Comparison of ENCODE assay signal across 31 mouse cellular contexts in the genomic region with DNA sequence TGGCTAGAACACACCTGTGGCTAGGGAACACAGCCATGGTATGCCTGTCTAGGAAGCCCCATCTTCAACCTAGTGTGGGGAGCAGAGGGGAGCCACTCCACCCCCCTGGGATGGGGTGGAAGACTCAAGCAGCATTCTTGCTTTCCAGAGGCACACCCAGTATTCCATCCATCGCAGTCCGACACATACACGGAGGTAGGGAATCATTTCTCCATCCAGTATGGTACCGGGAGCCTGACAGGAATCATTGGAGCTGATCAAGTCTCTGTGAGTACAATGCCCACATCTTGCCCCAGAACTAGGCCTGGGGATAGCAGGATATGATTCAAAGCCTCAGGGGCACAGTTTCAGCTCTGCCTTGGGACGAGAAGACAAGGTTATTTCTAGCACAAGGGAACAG. TPM values are rescaled to one million over a fixed set of nuclear protein-coding genes. Genes with fewer than 3 reads are reported as not detected.
"Had no signal": no experiment of that assay in that cellular context is flagged by ENCODE, and none has a peak within 500 bp of the region (broad histone marks: within the 10 kb centered on the region; RNA-seq: fewer than 3 reads in every experiment).

No protein-coding gene starts in this region.

- H3K4me1 ChIP-seq: embryonic facial prominence, embryonic 10.5 days; embryonic facial prominence, embryonic 12.5 days; embryonic facial prominence, embryonic 15.5 days; forebrain, embryonic 10.5 days; forebrain, embryonic 12.5 days; forebrain, embryonic 13.5 days; forebrain, embryonic 15.5 days had no signal

- H3K4me2 ChIP-seq: embryonic facial prominence, embryonic 12.5 days; embryonic facial prominence, embryonic 13.5 days; embryonic facial prominence, embryonic 15.5 days; forebrain, embryonic 12.5 days; forebrain, embryonic 13.5 days; forebrain, embryonic 15.5 days; heart, embryonic 11.5 days had no signal

- H3K27ac ChIP-seq: embryonic facial prominence, embryonic 10.5 days; embryonic facial prominence, embryonic 12.5 days; embryonic facial prominence, embryonic 13.5 days; embryonic facial prominence, embryonic 15.5 days; forebrain, embryonic 10.5 days; forebrain, embryonic 12.5 days; forebrain, embryonic 13.5 days; forebrain, embryonic 15.5 days; gastrocnemius, adult 2 months; heart, adult 2 months had no signal

- H3K9ac ChIP-seq: embryonic facial prominence, embryonic 12.5 days; embryonic facial prominence, embryonic 13.5 days; embryonic facial prominence, embryonic 15.5 days; forebrain, embryonic 12.5 days; forebrain, embryonic 13.5 days; forebrain, embryonic 15.5 days; forebrain, postnatal 0 days had no signal

- H3K27me3 ChIP-seq: embryonic facial prominence, embryonic 12.5 days; embryonic facial prominence, embryonic 13.5 days; embryonic facial prominence, embryonic 15.5 days; forebrain, embryonic 12.5 days; forebrain, embryonic 13.5 days; forebrain, embryonic 15.5 days had no signal

- H3K4me3 ChIP-seq: embryonic facial prominence, embryonic 10.5 days; embryonic facial prominence, embryonic 12.5 days; embryonic facial prominence, embryonic 13.5 days; embryonic facial prominence, embryonic 15.5 days; erythroblast, embryonic 14.5 days; forebrain, embryonic 10.5 days; forebrain, embryonic 12.5 days; forebrain, embryonic 13.5 days; forebrain, embryonic 15.5 days; gastrocnemius, adult 2 months; heart, adult 2 months had no signal

- DNase-seq: cerebellum, adult 2 months; cerebellum, adult 8-10 months; cerebellum, adult 9-10 months; cerebellum, adult 9-11 months; cerebellum, postnatal 10 days; cerebellum, postnatal 14 days; cerebellum, postnatal 25 days; cerebellum, postnatal 36 days; forebrain, postnatal 0 days; gastrocnemius, adult 2 months; gastrocnemius, postnatal 10 days; gastrocnemius, postnatal 14 days; gastrocnemius, postnatal 25 days; gastrocnemius, postnatal 36 days; heart, adult 18-20 months; heart, adult 2 months had no signal

- ATAC-seq: forebrain, embryonic 13.5 days; forebrain, embryonic 14.5 days; forebrain, embryonic 15.5 days; forebrain, embryonic 16.5 days; forebrain, postnatal 0 days had no signal

- H3K36me3 ChIP-seq: embryonic facial prominence, embryonic 10.5 days; embryonic facial prominence, embryonic 12.5 days; embryonic facial prominence, embryonic 13.5 days; embryonic facial prominence, embryonic 15.5 days; forebrain, embryonic 10.5 days; forebrain, embryonic 12.5 days; forebrain, embryonic 15.5 days had no signal

- H3K9me3 ChIP-seq: embryonic facial prominence, embryonic 10.5 days; embryonic facial prominence, embryonic 12.5 days; embryonic facial prominence, embryonic 13.5 days; embryonic facial prominence, embryonic 15.5 days; forebrain, embryonic 10.5 days; forebrain, embryonic 12.5 days; forebrain, embryonic 13.5 days; forebrain, embryonic 15.5 days had no signal

RNA-seq across cellular contexts. Expression of gene Rab7b, which starts 24.4 kb away (rescaled TPM):
- polyA plus RNA-seq: erythroblast, embryonic 14.5 days had no signal

RNA-seq across cellular contexts. Expression of gene Ctse, which starts 26.0 kb away (rescaled TPM):
- total RNA-seq: gastrocnemius, adult 8-10 months had no signal
- polyA plus RNA-seq: cortical plate, adult 2 months; embryonic facial prominence, embryonic 10.5 days; embryonic facial prominence, embryonic 13.5 days; forebrain, embryonic 10.5 days; forebrain, embryonic 12.5 days; forebrain, embryonic 13.5 days; forebrain, embryonic 14.5 days; forebrain, embryonic 15.5 days; forebrain, embryonic 16.5 days; frontal cortex, adult 2 months had no signal
